Mouse (Mus musculus): ENCODE measurements around the gene Chd6. TPM values are rescaled to one million over a fixed set of nuclear protein-coding genes. Genes with fewer than 3 reads are reported as not detected.

Chd6 gene
- polyA plus RNA-seq, 1 experiment from 2014 or later: 8.3 TPM

DNA sequence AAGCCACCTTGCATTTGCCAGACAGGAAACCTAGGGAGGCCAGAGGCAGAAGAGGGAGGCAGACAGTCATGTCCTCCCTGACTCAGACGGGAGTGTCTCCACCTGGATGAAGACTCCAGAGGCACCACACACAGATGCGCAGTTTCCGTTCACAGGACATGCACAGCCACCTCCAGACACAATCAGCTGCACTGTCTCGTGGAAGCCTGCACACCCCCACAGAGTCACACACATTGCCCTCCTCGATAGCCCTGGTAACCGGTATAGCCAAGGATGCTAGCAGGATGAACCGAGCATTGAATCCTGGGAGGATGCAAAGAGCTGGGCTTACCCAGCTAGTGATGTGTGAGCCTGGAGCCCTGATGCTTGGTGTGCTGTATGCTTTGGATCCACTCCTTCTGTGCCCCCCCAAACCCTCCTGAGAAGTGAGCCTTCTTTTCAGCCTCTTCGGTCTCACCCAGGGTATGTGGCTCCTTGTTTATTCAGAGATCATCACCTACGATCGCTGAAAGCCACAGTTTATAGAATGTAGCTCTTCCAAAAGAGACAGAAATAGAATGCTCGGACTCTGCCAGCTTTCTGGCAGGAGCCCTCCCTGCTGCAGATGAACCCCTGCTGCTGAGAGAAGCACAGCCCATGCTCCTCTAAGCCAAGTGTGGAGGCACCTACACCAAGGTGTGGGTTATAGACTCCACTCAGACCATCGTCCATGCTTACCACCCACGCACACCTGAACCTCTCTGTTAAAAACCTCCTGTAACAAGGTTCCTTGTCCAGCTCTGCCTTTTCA, 192.9 kb downstream of the Chd6 start:
- Histone ChIP-seq H3K27me3 (replicated peaks) (peaks cover 63% of the 10 kb centered on the region), H3K36me3 (no peaks in the 10 kb centered on the region), H3K4me2 (no peak overlapping the region), H3K4me3 (no peak overlapping the region), H3K9ac (no peak overlapping the region), H3K27ac (no peak overlapping the region), H3K4me1 (0 out of 2 replicates have a peak, but pooled peaks cover 6% of the 10 kb centered on the region), H3K9me3 (replicated peaks) (no peaks in the 10 kb centered on the region)
- no peak for ATAC-seq
- WGBS (ENCODE audit: insufficient replicate concordance): 68% methylated on average over 13 of the region's 13 CpGs

DNA sequence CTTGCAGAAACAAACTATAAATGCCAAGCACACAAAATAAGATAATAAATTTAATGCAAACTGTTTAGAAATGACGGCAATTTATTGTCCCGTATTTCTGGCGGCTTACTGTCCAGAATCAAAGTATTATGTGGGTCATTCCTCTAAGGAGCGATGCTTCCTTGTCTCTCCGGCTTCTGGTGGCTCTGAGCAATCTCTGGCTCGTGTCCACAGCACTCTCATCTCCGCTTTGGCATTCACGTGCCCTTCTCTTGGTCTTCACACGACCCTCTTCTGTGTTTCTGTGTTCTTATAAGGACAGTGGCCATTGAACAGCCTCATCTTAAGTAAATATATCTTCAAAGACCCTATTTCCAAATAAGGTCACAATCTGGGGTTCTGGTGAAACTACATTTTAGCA, 194.2 kb downstream of the Chd6 start:
- H3K4me2 ChIP-seq: no peak overlapping the region
- no peak overlapping the region for H3K9ac ChIP-seq
- H3K4me3 ChIP-seq: no peak overlapping the region
- no peaks in the 10 kb centered on the region for H3K9me3 ChIP-seq (replicated peaks)
- H3K27ac ChIP-seq: no peak overlapping the region
- H3K36me3 ChIP-seq: no peaks in the 10 kb centered on the region
- ATAC-seq: no peak
- 0 out of 2 replicates have a peak, but pooled peaks cover 6% of the 10 kb centered on the region for H3K4me1 ChIP-seq
- WGBS (ENCODE audit: insufficient replicate concordance): 69% methylated on average over 9 of the region's 9 CpGs
- peaks cover 70% of the 10 kb centered on the region for H3K27me3 ChIP-seq (replicated peaks)

DNA sequence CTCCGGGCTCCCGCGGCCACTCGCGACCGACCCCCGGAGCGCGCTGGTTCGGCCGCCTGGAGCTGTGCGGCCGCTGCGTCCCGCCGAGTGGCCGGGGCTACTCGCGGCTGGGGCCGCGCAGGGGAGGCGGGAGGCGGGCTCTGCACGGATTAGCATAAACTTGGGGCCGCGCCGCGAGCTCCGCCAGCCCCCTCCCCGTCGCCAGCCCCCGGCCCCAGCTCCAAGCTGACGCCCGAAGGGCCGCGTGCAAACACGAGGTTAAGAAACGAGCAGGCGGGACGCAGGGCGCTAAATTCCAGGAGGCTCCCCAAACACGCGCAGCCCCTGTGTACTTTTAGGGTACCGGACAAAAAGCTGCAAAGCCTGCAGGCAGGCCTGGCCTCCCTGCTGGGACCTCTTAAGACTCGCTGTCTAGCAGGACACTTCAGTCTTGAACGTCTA, 196.6 kb downstream of the Chd6 start, which contains the start of gene Emilin3:
TSS of gene Emilin3 (minus strand) at position 98 of the 441 bp plus-strand sequence.
- H3K36me3 ChIP-seq: no peaks in the 10 kb centered on the region
- H3K4me2 ChIP-seq: peak within 1 kb of the TSS; percentile 65
- H3K4me3 ChIP-seq: peak within 1 kb of the TSS; percentile 46
- no peak for ATAC-seq
- 0 out of 2 replicates have a peak within 1 kb of the TSS, but pooled peaks have one; percentile 27 for H3K9ac ChIP-seq
- WGBS (ENCODE audit: insufficient replicate concordance): under 1% methylated on average over 45 of the region's 46 CpGs
- 0 out of 2 replicates have a peak, but pooled peaks cover 6% of the 10 kb centered on the region for H3K4me1 ChIP-seq
- H3K27me3 ChIP-seq (replicated peaks): peaks cover 89% of the 10 kb centered on the region
- H3K27ac ChIP-seq: no peak within 1 kb of the TSS
- no peaks in the 10 kb centered on the region for H3K9me3 ChIP-seq (replicated peaks)

GRCm38 (mm10) chr2:160911558-160912201, 197.2 kb downstream of the Chd6 start:
- no peaks in the 10 kb centered on the region for H3K36me3 ChIP-seq
- WGBS (ENCODE audit: insufficient replicate concordance): 3% methylated on average over 52 of the region's 64 CpGs
- H3K27me3 ChIP-seq (replicated peaks): peaks cover 85% of the 10 kb centered on the region
- no peak overlapping the region for H3K27ac ChIP-seq
- H3K4me3 ChIP-seq: peak overlapping the region; percentile 46
- H3K4me2 ChIP-seq: peak overlapping the region; percentile 65
- no peaks in the 10 kb centered on the region for H3K9me3 ChIP-seq (replicated peaks)
- 0 out of 2 replicates have a peak, but pooled peaks cover 6% of the 10 kb centered on the region for H3K4me1 ChIP-seq
- no peak for ATAC-seq
- 0 out of 2 replicates have a peak overlapping the region, but pooled peaks have one; percentile 27 for H3K9ac ChIP-seq

GRCm38 (mm10) chr2:160910633-160911032, 198.2 kb downstream of the Chd6 start:
- Histone ChIP-seq H3K27ac (no peak overlapping the region), H3K4me3 (no peak overlapping the region), H3K4me1 (0 out of 2 replicates have a peak, but pooled peaks cover 6% of the 10 kb centered on the region), H3K9ac (no peak overlapping the region), H3K4me2 (no peak overlapping the region), H3K27me3 (replicated peaks) (peaks cover 81% of the 10 kb centered on the region), H3K9me3 (replicated peaks) (no peaks in the 10 kb centered on the region), H3K36me3 (no peaks in the 10 kb centered on the region)
- 64% methylated on average over 5 of the region's 5 CpGs for WGBS (ENCODE audit: insufficient replicate concordance)
- no peak for ATAC-seq

- ATAC-seq: no peak
- Histone ChIP-seq H3K9ac (no peak overlapping the region), H3K27ac (no peak overlapping the region), H3K4me3 (no peak overlapping the region), H3K9me3 (replicated peaks) (no peaks in the 10 kb centered on the region), H3K4me2 (no peak overlapping the region), H3K27me3 (replicated peaks) (peaks cover 61% of the 10 kb centered on the region), H3K36me3 (no peaks in the 10 kb centered on the region), H3K4me1 (0 out of 2 replicates have a peak, but pooled peaks cover 3% of the 10 kb centered on the region)
- 55% methylated on average over 18 of the region's 18 CpGs for WGBS (ENCODE audit: insufficient replicate concordance)
These were observed 200.3 kb downstream of the Chd6 start for GRCm38 (mm10) chr2:160908607-160909006.

DNA sequence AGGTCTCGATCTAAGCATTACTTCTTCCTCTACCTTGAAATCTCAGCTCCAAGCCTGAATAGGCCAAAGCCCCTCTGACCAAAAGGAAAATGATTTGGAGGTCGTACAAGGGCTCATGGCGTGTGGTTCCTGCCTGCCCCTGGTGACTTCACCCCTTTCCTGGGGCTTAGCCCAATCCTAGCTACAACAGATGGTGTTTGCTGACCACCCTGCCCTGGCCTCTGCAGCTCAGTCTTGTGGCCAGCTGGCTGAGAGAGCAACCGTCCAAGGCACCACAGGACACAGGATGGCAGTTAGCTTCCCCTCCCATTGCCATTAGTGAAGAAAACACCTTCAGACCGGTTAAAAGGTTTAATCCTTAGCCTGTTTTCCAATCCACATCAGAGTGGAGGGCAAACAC, 202.8 kb downstream of the Chd6 start:
- Histone ChIP-seq H3K36me3 (no peaks in the 10 kb centered on the region), H3K4me2 (no peak overlapping the region), H3K4me3 (no peak overlapping the region), H3K9ac (no peak overlapping the region), H3K9me3 (replicated peaks) (no peaks in the 10 kb centered on the region), H3K4me1 (no peaks in the 10 kb centered on the region), H3K27ac (no peak overlapping the region), H3K27me3 (replicated peaks) (peaks cover 39% of the 10 kb centered on the region)
- WGBS (ENCODE audit: insufficient replicate concordance): 53% methylated on average over 5 of the region's 5 CpGs
- ATAC-seq: no peak

DNA sequence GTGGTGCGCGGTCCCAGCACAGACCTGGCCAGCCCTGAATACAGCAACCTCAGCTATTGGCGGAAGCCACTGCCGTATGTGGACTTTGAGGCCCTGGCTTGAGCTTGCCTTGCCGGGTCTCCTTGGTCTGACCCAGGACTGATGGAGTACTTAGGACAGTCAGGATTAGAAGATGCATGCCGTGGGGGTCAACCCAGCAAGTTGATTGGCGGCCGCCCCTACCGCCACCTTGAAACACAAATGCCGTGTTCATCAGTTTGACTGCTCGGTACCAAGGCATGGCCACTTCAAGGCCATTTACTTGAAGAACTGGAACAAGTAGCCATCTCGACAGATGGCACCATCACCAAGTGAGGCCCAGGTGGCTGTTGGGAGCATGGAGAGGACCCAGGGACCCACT, 203.6 kb downstream of the Chd6 start:
- 82% methylated on average over 12 of the region's 12 CpGs for WGBS (ENCODE audit: insufficient replicate concordance)
- H3K9me3 ChIP-seq (replicated peaks): no peaks in the 10 kb centered on the region
- H3K27ac ChIP-seq: no peak overlapping the region
- H3K27me3 ChIP-seq (replicated peaks): peaks cover 31% of the 10 kb centered on the region
- no peak overlapping the region for H3K4me2 ChIP-seq
- no peaks in the 10 kb centered on the region for H3K36me3 ChIP-seq
- no peaks in the 10 kb centered on the region for H3K4me1 ChIP-seq
- H3K9ac ChIP-seq: no peak overlapping the region
- H3K4me3 ChIP-seq: no peak overlapping the region
- no peak for ATAC-seq

- H3K27ac ChIP-seq: no peak overlapping the region
- no peak for ATAC-seq
- WGBS (ENCODE audit: insufficient replicate concordance): 50% methylated on average over 7 of the region's 7 CpGs
- no peak overlapping the region for H3K4me2 ChIP-seq
- no peak overlapping the region for H3K4me3 ChIP-seq
- H3K9ac ChIP-seq: no peak overlapping the region
- no peaks in the 10 kb centered on the region for H3K4me1 ChIP-seq
- H3K36me3 ChIP-seq: no peaks in the 10 kb centered on the region
- H3K27me3 ChIP-seq (replicated peaks): 0 out of 2 replicates have a peak, but pooled peaks cover 3% of the 10 kb centered on the region
- H3K9me3 ChIP-seq (replicated peaks): no peaks in the 10 kb centered on the region
These were observed 207.0 kb downstream of the Chd6 start for GRCm38 (mm10) chr2:160901656-160902412.

Data from liver, embryonic 12.5 days (tissue).